Mouse (Mus musculus): ENCODE data around the gene Trpm5. TPM values are rescaled to one million over a fixed set of nuclear protein-coding genes. Genes with fewer than 3 reads are reported as not detected.
A peak's percentile ranks its signal among the peaks of the same experiment; 100 is the strongest.

Trpm5 gene
- polyA plus RNA-seq, 1 experiment from 2014 or later, result 1.8 TPM

GRCm38 (mm10) chr7:143068882-143069591 lies 25.4 kb downstream of the Trpm5 start, which contains the start of gene Tssc4:
Tssc4 (plus strand) TSS chr7:143069249.
- peak; percentile 97 for ATAC-seq (ENCODE audit: low FRiP score, low read depth)
- Histone ChIP-seq H3K9ac (peak within 1 kb of the TSS; percentile 88), H3K27me3 (replicated peaks) (no peaks in the 10 kb centered on the region), H3K4me2 (replicated peaks) (peak within 1 kb of the TSS; percentile 99), H3K27ac (peak within 1 kb of the TSS; percentile 93), H3K36me3 (peaks cover 31% of the 10 kb centered on the region), H3K9me3 (no peaks in the 10 kb centered on the region), H3K4me1 (peaks cover 31% of the 10 kb centered on the region), H3K4me3 (peak within 1 kb of the TSS; percentile 84)
- WGBS, result under 1% methylated on average over 51 of the region's 51 CpGs

- peak overlapping the region; percentile 93 for H3K27ac ChIP-seq
- peaks cover 38% of the 10 kb centered on the region for H3K36me3 ChIP-seq
- H3K9ac ChIP-seq, result peak overlapping the region; percentile 54
- WGBS, result 38% methylated on average over 13 of the region's 13 CpGs
- peak overlapping the region; percentile 84 for H3K4me3 ChIP-seq
- H3K27me3 ChIP-seq (replicated peaks), result no peaks in the 10 kb centered on the region
- no peaks in the 10 kb centered on the region for H3K9me3 ChIP-seq
- peak overlapping the region; percentile 99 for H3K4me2 ChIP-seq (replicated peaks)
- H3K4me1 ChIP-seq, result peaks cover 31% of the 10 kb centered on the region
- peak; percentile 10 for ATAC-seq (ENCODE audit: low FRiP score, low read depth)
These were observed 26.0 kb downstream of the Trpm5 start for GRCm38 (mm10) chr7:143068316-143068881.

GRCm38 (mm10) chr7:143067897-143068296 lies 26.5 kb downstream of the Trpm5 start:
- H3K4me3 ChIP-seq, result peak overlapping the region; percentile 84
- H3K36me3 ChIP-seq, result peaks cover 43% of the 10 kb centered on the region
- no peaks in the 10 kb centered on the region for H3K9me3 ChIP-seq
- no peak for ATAC-seq (ENCODE audit: low FRiP score, low read depth)
- H3K27me3 ChIP-seq (replicated peaks), result no peaks in the 10 kb centered on the region
- H3K4me2 ChIP-seq (replicated peaks), result peak overlapping the region; percentile 99
- peaks cover 31% of the 10 kb centered on the region for H3K4me1 ChIP-seq
- peak overlapping the region; percentile 93 for H3K27ac ChIP-seq
- H3K9ac ChIP-seq, result peak overlapping the region; percentile 54
- 81% methylated on average over 3 of the region's 3 CpGs for WGBS

- 66% methylated on average over 2 of the region's 2 CpGs for WGBS
- H3K27me3 ChIP-seq (replicated peaks), result no peaks in the 10 kb centered on the region
- no peak for ATAC-seq (ENCODE audit: low FRiP score, low read depth)
- H3K4me2 ChIP-seq (replicated peaks), result peak overlapping the region; percentile 99; the same call in 1 of the 2 replicates
- peaks cover 31% of the 10 kb centered on the region for H3K4me1 ChIP-seq
- H3K27ac ChIP-seq, result no peak overlapping the region; the same call in 1 of the 2 replicates
- H3K9me3 ChIP-seq, result no peaks in the 10 kb centered on the region
- no peak overlapping the region for H3K4me3 ChIP-seq
- peaks cover 47% of the 10 kb centered on the region for H3K36me3 ChIP-seq
- no peak overlapping the region for H3K9ac ChIP-seq
These were observed 27.0 kb downstream of the Trpm5 start for GRCm38 (mm10) chr7:143067469-143067868.

- Histone ChIP-seq H3K4me2 (replicated peaks) (no peak overlapping the region), H3K9me3 (no peaks in the 10 kb centered on the region), H3K4me3 (no peak overlapping the region), H3K27me3 (replicated peaks) (no peaks in the 10 kb centered on the region), H3K27ac (no peak overlapping the region), H3K4me1 (peaks cover 23% of the 10 kb centered on the region), H3K36me3 (peaks cover 57% of the 10 kb centered on the region), H3K9ac (no peak overlapping the region)
- no peak for ATAC-seq (ENCODE audit: low FRiP score, low read depth)
- WGBS, result 93% methylated on average over 2 of the region's 2 CpGs
These were observed 28.8 kb downstream of the Trpm5 start for GRCm38 (mm10) chr7:143065692-143066091.

- Histone ChIP-seq H3K4me2 (replicated peaks) (no peak overlapping the region), H3K36me3 (peaks cover 57% of the 10 kb centered on the region), H3K4me3 (no peak overlapping the region), H3K27ac (no peak overlapping the region), H3K27me3 (replicated peaks) (no peaks in the 10 kb centered on the region), H3K4me1 (peaks cover 14% of the 10 kb centered on the region), H3K9ac (0 out of 2 replicates have a peak overlapping the region, but pooled peaks have one; percentile 13), H3K9me3 (no peaks in the 10 kb centered on the region)
- no peak for ATAC-seq (ENCODE audit: low FRiP score, low read depth)
- WGBS, result 44% methylated on average over 6 of the region's 6 CpGs
These were observed 30.2 kb downstream of the Trpm5 start for GRCm38 (mm10) chr7:143064226-143064625.

GRCm38 (mm10) chr7:143062704-143063103 lies 31.7 kb downstream of the Trpm5 start:
- no peak overlapping the region for H3K27ac ChIP-seq

GRCm38 (mm10) chr7:143059202-143059870 lies 35.1 kb downstream of the Trpm5 start:
- Histone ChIP-seq H3K9ac (no peak overlapping the region), H3K9me3 (no peaks in the 10 kb centered on the region), H3K4me1 (peaks cover 29% of the 10 kb centered on the region), H3K27ac (0 out of 2 replicates have a peak overlapping the region, but pooled peaks have one; percentile 5), H3K36me3 (peaks cover 34% of the 10 kb centered on the region), H3K27me3 (replicated peaks) (no peaks in the 10 kb centered on the region), H3K4me3 (no peak overlapping the region), H3K4me2 (replicated peaks) (no peak overlapping the region)
- WGBS, result 89% methylated on average over 5 of the region's 5 CpGs
- ATAC-seq (ENCODE audit: low FRiP score, low read depth), result no peak

More at GRCm38 (mm10) chr7:143062704-143063103, 31.7 kb downstream of the Trpm5 start:
- no peaks in the 10 kb centered on the region for H3K9me3 ChIP-seq
- H3K4me3 ChIP-seq, result no peak overlapping the region
- 84% methylated on average over 2 of the region's 2 CpGs for WGBS
- no peaks in the 10 kb centered on the region for H3K27me3 ChIP-seq (replicated peaks)
- no peak overlapping the region for H3K4me2 ChIP-seq (replicated peaks)
- no peak for ATAC-seq (ENCODE audit: low FRiP score, low read depth)
- H3K36me3 ChIP-seq, result peaks cover 57% of the 10 kb centered on the region
- 0 out of 2 replicates have a peak, but pooled peaks cover 10% of the 10 kb centered on the region for H3K4me1 ChIP-seq
- no peak overlapping the region for H3K9ac ChIP-seq

- Histone ChIP-seq H3K4me3 (no peak overlapping the region), H3K9me3 (no peaks in the 10 kb centered on the region), H3K9ac (no peak overlapping the region), H3K4me1 (peaks cover 39% of the 10 kb centered on the region), H3K27ac (no peak overlapping the region), H3K4me2 (replicated peaks) (no peak overlapping the region), H3K27me3 (replicated peaks) (no peaks in the 10 kb centered on the region), H3K36me3 (peaks cover 23% of the 10 kb centered on the region)
- ATAC-seq (ENCODE audit: low FRiP score, low read depth), result no peak
- WGBS, result 86% methylated on average over 5 of the region's 5 CpGs
These were observed 36.2 kb downstream of the Trpm5 start for GRCm38 (mm10) chr7:143058221-143058697.

GRCm38 (mm10) chr7:143057667-143058220 lies 36.7 kb downstream of the Trpm5 start:
- Histone ChIP-seq H3K9ac (no peak overlapping the region), H3K9me3 (no peaks in the 10 kb centered on the region), H3K36me3 (peaks cover 18% of the 10 kb centered on the region), H3K27ac (no peak overlapping the region), H3K4me3 (no peak overlapping the region), H3K4me2 (replicated peaks) (no peak overlapping the region), H3K4me1 (peaks cover 40% of the 10 kb centered on the region), H3K27me3 (replicated peaks) (no peaks in the 10 kb centered on the region)
- no peak for ATAC-seq (ENCODE audit: low FRiP score, low read depth)
- 86% methylated on average over 9 of the region's 9 CpGs for WGBS

- Histone ChIP-seq H3K4me1 (peaks cover 40% of the 10 kb centered on the region), H3K4me3 (no peak overlapping the region), H3K27me3 (replicated peaks) (no peaks in the 10 kb centered on the region), H3K27ac (no peak overlapping the region), H3K9ac (no peak overlapping the region), H3K4me2 (replicated peaks) (no peak overlapping the region), H3K36me3 (peaks cover 12% of the 10 kb centered on the region), H3K9me3 (no peaks in the 10 kb centered on the region)
- ATAC-seq (ENCODE audit: low FRiP score, low read depth), result no peak
- 89% methylated on average over 5 of the region's 5 CpGs for WGBS
These were observed 37.4 kb downstream of the Trpm5 start for GRCm38 (mm10) chr7:143057023-143057422.

Measured in neural tube, embryonic 12.5 days (tissue).